Mouse (Mus musculus) natural killer cell, adult 2 months (primary cell): ENCODE measurements around the gene Panx2.

ENCODE experiments used
- DNase-seq, 2 experiments: peaks; one replicate each; pipeline ENCODE4 v3.0.0; 2022; ENCODE audit warnings: low spot score in 2 of 2

The Panx2 gene

DNA sequence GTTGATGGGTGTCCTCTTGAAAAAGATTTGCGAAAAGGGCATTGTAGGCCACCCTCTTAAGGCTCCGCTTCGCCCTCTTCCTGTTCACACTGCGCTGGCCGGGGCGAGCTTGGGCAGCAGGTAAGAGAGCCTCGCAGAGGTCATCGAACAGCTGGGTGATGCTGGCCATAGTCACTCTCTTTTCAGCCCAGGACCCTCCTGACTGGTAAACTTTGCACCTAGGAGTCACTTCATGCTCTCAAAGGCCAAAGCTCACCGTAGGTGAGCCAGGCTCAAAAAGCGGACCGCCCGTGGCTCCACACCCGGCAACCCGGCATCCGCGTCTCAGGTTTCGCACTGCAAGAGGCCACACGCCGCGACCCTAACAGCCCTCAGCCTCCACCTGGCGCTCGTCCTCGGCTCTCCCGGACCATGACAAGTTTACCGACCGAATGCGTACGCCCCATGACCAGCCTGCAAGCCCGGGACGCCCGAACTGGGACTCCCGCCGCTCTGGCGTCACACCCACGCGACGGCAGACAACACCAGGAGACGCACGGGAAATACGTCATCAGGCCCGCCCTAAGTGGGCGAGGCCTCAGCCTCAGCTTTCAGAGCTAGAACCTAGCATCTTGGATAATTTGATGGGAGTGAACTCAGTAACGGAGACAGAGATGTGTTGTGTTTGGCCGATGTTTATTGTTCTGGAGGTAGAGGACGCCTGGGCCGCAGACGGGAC, 63.3 kb downstream of the Panx2 start, which contains the start of gene Tubgcp6:
TSS of gene Tubgcp6 (minus strand) at position 464 of the 718 bp plus-strand sequence.
- peak; percentile 88 to 91 for DNase-seq
